Mouse (Mus musculus) cerebellum, postnatal 36 days (tissue): ENCODE measurements around the gene Ptk6.
A peak's percentile ranks its signal among the peaks of the same experiment; 100 is the strongest.

Experiments
- DNase-seq, 2 experiments: peaks; one replicate each; pipeline ENCODE4 v3.0.0; 2021 to 2022; ENCODE audit warnings: mixed read lengths in 2 of 2

Gene Ptk6

DNA sequence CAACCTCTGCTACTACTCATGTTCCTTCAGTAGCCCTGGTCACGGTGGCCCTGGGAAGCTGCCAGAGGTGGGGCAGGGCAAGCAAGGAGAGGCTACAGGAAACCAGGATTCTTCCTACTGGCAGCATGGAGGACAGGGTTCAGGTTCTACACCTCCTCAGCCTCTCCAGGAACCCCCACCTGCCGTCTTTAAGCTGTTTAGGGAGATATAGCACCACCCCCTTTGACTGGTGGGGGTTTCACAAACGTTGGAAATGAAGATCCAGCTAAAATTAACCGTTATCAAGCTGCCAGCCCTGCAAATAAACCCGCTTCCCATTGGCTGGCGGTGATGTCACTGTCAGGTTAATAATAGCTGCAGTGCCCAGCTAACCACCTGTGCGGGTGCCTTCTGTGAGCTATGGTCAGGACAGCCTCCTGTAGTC is 43.5 kb downstream of the Ptk6 start:
- peak; percentile 87 to 92 for DNase-seq

DNA sequence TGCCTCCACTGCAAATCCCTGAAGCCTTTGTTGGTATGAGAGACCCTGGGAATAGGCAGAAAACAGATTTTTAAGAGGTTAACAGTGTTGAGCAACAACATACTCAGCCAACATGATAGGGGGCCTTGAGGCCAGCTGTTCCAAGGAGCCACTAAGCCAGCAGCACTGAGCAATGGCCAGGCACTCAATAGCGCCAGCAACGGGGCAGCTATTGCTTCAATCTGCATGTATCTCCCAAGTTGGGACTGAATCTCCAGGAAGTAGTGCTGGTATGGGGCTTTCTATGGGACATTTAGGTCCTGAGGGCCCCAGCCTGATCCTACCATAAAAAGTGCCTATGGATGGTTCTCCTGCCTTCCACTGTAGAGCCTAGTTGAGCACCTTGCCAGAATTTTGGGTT is 44.1 kb downstream of the Ptk6 start:
- no peak for DNase-seq

DNA sequence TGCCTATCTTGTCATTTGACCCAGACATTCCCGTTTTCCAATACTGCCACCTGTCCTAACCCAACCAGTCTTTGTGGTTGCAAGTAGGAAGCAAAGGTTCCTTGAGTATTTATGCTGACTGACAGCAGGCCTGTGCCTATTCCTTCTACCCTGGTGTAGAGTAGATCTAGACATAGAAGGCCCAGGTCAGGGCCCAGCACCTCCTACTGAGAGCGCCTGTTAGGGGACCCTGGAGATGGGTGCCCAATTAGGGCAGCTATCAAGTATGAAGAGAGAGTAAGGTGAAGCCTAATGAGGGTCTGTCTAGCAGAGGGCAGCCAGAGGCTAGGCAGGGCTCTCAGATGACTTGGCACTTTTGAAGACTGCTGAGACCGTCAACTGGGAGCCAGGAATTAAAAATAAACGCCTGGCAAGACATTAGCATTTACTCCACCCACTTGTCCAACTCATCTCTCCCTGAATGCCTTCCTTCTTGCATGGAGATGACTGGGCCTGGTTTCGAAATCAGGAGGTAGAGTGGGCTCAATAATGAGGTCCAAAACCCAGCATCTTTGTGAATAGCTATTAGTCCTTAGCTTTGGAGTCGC is 44.8 kb downstream of the Ptk6 start:
- peak; percentile 24 to 32 for DNase-seq

DNA sequence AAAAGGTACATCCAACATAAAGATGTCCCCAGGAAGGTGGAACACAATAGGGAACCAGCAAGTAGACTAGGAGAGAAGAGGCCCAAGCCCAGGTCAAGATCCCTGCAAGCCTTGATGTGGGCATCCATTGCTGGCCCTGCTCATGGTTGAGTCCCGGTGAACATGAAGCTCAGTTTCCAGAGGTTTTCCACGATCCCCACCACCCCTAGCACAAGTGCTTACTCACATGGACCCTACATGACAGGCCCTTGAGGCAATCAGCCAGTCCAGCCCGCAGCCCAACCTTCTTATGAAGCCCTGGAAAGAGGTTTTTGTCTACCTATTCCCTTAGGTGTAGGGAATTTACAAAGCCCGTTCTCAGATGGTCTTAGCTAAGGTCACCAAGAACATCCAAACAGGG is 45.4 kb downstream of the Ptk6 start:
- DNase-seq, result peak in 1 of 2 experiments; percentile 36

DNA sequence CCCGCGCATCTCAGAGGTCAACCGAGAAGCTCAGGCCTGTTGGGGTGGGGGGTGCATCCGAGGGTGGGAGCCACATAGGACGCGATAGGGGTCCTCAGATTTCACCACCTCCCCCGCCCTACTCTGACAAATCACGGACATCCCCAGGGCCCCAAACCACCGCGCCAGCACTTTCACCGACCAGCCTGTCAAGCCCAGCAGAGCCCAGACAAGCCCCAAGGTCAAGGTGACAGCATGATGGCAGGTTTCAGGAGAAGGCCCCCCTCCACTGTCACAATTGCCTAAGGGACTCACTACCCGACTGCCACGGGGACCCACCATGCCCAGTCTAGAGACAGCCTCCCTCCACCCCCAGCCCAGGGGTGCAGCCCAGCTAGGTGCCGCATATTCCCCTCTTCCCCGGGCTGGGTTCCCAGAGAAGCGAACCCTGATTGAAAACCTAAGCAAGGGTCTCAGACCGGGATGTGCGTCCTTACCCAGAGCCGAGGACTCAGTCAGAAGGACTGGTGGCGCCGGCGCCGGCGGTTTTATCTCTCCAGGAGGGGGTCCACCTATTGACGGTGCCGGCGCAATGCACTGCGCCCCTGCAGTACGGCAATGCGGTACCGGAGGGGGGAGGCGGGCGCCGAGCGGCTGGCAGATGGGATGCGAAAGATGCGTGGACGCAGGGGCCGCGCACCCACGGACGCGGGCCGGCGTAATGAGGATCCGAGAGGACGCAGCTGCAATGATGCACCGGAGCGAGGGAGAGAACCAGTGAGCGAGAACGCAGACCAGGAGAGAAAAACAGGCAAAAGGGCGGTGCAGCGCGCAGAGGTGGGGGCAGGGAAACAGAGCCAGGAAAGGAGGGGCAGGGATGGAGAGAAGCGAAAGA is 46.1 kb downstream of the Ptk6 start, which contains the start of gene Eef1a2:
TSS of gene Eef1a2 (minus strand) at position 767 of the 874 bp plus-strand sequence.
- peak; percentile 87 for DNase-seq

DNA sequence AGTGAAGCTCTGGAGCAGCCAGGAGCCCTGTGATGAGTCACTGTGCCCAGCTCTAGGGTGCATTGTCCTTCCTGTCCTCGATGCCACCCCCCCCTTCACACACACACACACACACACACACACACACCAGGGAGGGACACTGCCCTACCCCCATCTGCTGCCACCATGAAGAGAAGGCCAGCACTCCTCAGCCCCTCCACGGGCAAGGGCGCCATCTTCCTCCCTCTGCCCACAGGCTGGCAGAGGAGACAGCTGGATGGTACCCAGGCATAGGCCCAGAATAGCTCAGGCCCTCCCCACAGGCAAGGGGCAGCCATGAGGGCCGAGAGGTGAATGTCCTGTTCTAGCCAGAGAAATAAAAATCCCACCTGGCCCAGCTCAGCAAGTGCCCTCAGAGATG is 46.8 kb downstream of the Ptk6 start:
- DNase-seq, result peak; percentile 75 to 78

DNA sequence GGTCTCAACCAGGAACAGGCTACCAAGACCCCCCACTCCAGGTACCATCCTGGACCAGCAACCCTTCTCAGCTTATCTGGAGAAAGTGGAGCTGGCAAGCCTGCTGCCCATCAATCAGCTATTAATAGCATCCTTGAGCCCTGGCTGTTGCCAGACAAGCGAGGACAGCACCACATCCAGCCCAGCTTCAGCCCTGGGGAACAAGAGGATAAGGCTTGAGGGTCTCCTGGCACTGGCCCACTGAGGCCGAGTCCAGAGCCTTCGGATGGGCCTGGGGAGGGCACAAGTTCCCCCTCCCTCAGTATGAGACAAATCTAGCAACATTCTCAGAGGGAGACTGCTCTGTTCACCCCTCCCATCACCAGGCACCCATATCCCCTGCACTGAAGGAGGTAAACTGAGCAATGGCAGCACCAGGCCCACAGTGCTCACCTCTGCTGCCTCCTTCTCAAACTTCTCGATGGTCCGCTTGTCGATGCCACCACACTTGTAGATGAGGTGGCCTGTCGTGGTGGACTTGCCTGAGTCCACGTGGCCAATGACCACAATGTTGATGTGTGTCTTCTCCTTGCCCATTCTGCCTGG is 47.7 kb downstream of the Ptk6 start:
- peak in 1 of 2 experiments; percentile 26 for DNase-seq

DNA sequence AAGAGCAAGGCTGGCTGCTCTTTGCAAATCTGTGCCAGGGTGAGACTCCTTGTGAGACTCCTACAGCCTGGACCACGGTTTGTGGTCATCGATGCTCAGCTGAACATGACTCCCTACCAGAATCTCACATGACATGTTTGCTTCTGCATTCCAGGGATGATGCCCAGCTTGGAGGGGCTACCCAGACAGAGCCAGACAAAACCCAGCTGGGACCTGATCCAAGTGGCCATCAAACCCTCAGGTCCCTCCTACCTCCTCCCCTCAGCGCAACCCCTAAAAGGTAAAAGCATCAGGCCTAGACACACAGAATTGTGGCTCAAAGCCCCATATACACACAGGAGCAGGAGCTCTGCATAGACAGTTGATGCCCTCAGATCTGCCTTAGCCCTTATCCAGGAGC is 48.2 kb downstream of the Ptk6 start:
- DNase-seq, result peak in 1 of 2 experiments; percentile 9

DNA sequence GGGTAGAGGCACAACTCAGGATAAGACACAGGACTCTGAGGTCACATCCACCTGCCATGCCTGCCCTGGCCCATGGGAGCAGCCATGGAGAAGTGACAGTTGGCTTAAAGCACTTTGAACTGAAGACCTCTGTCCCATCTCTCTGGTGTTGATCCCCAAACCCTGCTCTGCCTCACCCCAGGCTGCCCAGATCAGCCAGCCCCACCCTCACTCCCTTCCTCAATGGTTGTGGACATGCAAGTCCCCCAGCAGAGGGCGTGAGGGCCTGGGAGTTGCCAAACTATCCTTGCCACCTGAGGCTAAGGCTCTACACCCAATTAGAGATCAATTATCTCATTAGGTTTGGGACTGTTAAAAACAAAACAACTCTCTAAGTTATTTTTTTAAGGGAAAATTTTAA is 48.8 kb downstream of the Ptk6 start:
- DNase-seq, result peak; percentile 65 to 70

DNA sequence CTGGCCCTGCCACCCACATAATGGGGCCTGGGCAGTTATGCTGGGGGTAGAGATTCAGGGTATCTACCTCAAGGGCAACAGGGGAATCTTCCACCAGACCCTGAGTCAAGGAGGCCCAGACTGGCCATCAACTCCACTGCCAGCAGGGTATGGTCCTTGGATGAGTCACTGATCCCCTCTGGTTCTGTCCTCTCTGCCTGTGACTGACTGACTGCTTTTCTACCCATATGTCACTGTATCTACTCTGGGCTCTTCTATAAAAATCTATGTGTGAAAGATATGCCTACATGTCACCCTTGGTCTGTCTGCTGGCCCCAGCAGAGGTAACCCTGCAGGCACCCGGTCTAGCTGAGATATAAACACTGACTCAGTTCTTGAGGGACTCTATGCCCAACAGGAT is 49.5 kb downstream of the Ptk6 start:
- DNase-seq, result peak in 1 of 2 experiments; percentile 9

DNA sequence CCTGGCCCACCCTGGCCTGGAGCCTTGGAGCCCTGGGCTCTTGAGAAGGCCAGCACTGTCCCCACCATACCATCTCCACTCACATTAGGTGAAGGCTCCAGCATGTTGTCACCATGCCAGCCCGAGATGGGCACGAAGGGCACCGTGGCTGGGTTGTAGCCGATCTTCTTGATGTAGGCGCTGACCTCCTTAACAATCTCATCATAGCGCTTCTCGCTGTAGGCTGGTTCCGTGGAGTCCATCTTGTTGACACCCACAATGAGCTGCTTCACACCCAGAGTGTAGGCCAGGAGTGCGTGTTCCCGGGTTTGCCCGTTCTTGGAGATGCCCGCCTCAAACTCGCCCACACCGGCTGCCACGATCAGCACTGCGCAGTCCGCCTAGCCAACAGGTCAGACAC is 49.9 kb downstream of the Ptk6 start:
- DNase-seq, result peak in 1 of 2 experiments; percentile 37

DNA sequence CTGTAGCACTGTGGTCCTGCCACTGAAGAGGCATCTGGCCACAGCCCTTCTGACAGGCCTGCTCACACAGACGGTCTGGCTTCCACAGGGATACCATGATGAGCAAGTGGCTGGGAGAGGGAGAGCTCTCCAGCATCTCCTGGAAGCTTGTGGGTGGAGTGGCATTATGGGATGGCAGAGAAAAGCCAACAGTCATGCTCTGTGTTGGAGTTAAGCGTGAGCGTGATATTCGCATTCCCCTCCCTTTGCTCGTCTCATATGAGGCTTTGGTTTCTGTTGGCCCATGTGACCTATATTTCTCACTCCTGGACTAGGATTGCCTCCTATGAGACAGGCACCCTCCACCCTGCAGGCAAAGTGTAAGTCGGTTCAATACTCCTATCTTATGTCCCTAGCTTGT is 52.3 kb downstream of the Ptk6 start:
- DNase-seq, result peak in 1 of 2 experiments; percentile 7

DNA sequence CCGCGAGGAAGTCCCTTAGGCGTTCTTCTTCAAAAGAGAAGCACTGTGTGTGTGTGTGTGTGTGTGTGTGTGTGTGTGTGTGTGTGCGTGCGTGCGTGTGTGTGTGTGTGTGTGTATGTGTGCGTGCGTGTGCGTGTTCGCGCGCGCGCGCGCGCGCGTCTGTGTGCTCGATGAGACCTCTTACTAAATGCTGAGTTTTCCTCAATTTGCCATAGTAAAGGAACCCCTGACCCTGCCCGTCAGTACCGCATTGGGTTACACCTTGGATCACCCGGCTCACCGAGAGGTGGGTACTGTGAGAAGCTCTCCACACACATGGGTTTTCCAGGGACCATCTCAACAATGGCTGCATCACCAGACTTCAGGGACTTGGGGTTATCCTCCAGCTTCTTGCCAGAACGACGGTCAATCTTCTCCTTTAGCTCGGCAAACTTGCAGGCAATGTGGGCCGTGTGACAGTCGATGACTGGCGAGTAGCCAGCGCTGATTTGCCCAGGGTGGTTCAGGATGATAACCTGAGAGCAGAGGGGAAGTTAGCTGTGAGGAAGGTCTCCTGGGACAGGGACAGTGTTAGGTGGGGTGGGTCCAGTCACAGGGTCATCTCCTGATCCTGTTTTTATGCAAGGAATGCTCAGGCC is 54.2 kb downstream of the Ptk6 start:
- peak; percentile 63 for DNase-seq

DNA sequence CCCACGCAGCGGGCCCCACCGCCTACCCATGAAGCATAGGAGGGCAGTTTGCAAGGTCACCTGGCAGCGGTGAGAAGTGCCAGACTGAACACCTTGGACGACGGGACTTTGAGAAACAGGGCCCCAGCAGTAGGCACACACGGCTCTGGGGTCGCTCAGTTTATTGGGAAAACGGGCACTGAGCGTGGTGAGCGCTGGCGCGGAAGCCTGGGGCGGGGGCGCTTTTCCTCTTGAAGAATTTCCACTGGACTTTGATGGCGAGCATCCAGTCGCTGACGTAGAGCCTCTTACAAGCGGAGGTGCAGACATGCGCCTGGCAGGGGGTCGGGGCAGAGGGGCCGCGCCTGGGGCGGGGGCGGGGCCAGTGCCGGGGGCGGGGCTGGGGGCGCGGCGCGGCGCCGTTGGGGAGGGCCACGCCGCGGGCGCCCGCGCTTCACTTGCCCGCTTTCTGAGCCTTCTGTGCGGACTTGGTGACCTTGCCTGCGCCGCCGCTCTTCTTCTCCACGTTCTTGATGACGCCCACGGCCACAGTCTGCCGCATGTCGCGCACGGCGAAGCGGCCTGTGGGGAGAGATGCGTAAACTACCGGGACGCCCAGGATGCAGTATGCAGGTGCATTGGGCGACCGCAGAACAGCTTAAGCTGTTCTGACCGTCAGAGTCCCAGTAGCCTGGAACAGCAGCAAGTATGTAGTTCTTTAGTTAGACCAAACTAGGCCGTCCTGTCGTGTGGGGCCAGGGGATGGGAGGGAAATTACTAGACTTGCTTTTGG is 54.9 kb downstream of the Ptk6 start:
- peak in 1 of 2 experiments; percentile 59 for DNase-seq

DNA sequence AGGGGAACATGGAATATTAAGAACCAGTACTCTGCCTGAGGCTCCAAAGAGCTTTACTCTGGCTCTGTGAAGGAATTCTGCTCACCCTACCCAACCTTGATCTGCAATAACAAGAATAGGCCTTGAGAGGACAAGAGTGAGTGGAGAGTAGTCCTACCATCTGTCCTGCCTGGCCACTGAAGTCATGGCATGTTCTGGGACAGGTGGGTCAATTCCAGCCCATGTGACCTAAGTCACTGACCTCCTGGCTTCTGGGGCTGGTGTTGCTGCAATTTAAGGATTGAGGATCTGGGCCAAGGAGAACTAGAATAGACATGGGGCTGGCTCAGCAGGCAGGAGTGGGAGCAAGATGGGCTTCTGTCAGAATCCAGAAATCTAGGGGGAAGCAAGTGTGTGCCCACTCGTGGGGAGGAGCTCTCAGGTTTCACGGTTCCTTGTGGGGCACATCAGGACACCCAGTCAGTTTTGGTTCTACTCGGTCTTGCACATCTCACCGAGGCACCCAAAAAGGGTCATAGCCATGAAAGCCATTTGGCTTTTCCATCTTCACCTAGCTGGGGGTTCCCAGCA is 55.5 kb downstream of the Ptk6 start:
- no peak for DNase-seq

DNA sequence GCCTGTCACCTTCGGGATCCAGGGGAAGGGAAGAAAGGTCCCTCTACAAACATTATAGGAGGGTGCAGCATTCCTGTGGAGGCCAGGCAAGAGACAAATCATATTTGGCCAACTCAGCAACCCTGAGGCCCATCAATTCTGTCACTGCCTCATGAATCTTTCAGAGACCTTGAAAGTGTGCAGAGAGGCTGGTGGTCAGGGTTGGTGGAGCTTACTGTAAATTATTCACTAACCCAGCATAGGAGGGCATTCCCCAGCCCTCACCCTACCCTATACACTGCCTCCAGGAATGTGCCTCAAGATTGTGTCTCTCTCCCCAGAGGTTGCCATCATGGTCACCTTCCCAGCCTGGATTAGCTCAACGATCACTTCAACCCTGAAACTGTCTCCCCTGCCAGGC is 57.9 kb downstream of the Ptk6 start:
- DNase-seq, result no peak
